Mouse (Mus musculus) thymus, adult 2 months (tissue): ENCODE data around the gene 9430097D07Rik.

Experiments used
- CTCF ChIP-seq: fragments of 200-500 bp; IDR thresholded peaks from 2 replicates; pipeline ENCODE4 v1.5.1; 2012; ENCODE audit warnings: mild to moderate bottlenecking, control low read depth, low read length, moderate library complexity, borderline replicate concordance; ENCODE audit not compliant: control insufficient read depth, poor library complexity, insufficient read depth; ENCODE audit errors: extremely low read depth
- POLR2A ChIP-seq: fragments of 200-500 bp; IDR thresholded peaks from 2 replicates; pipeline ENCODE4 v1.6.1; 2012; ENCODE audit warnings: mild to moderate bottlenecking, low read length, control low read depth, moderate library complexity; ENCODE audit not compliant: control insufficient read depth, poor library complexity, insufficient read depth; ENCODE audit errors: extremely low read depth

- TF ChIP-seq CTCF (no peak), POLR2A (no peak)
Measured at GRCm38 (mm10) chr2:32617109-32617508, 41.6 kb upstream of the 9430097D07Rik start.
